Mouse (Mus musculus): ENCODE data around the gene Foxf1. TPM values are rescaled to one million over a fixed set of nuclear protein-coding genes. Genes with fewer than 3 reads are reported as not detected.

The Foxf1 gene
- total RNA-seq, 2 experiments from 2014 or later: 0.49 to 0.71 TPM

DNA sequence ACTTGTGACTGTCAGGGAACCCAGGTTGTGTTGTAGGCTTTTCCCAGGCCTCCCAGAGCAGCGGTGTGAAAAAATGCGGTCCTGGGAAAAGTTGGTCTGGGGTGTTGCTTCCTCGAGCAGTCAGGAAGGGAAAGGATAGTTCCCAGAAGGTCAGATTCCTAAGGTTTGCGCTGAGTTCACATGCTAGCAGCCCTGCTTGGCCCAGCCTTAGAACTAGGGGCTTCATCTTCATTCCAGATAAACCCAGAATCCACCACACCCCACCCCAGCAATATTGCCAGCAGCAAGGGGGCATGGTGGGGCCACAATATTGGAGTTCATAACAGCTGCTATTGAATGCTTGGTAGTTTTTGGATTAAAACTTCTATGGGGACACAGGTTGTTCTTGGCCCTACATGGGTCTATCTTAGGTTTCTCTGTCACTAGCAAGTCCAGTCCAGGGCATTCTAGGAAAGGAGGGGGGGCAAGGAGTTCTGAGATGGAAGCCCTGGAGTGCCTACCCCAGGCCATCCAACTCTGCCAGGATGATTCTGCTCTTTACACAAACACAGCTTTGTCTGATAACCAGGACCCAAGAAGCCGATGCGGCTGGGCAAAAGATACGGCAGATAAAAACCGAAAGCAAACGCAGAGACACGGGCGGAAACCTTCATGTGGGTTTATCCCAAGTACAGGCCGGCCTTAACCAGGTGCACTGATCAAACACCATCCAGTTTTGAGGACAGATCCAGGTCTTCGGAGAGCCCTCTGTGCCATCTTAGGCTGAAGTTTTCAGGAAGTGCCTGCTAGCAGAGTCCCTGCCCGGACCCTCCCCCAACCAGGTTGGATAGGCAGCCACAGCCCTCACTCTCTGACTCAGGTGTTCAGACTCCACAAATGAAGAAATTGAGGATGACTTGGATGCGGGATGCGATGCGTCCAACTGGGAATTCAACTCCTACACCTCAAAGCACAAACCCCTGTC is 36.6 kb downstream of the Foxf1 start:
- Histone ChIP-seq H3K27ac (no peak overlapping the region), H3K4me3 (no peak overlapping the region)
- DNase-seq (ENCODE audit: low spot score in 2 of 2): no peak
- no peak for TF ChIP-seq CTCF (conservative IDR thresholded peaks at IDR 0.05)

DNA sequence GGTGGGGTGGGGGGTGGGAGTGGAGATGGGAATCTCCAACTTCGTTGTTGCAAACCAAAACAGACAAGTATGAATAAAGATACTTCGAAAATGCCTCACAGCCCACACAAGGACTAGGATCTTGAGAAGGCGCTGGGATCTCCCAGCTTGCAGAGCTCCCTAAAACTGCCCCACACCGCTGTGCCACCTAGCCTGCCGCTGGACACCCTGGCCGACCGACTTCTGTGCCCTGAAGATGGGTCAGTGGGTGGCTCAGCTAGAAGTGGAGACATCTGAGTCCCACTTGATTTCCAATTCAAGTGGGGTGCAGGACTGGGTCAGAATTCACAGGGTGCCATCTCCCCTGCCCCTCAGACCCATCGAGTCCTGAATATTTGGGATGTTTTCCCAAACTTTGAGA is 37.5 kb downstream of the Foxf1 start:
- DNase-seq (ENCODE audit: low spot score in 2 of 2): no peak
- Histone ChIP-seq H3K4me3 (no peak overlapping the region), H3K27ac (no peak overlapping the region)
- TF ChIP-seq CTCF (conservative IDR thresholded peaks at IDR 0.05): no peak

DNA sequence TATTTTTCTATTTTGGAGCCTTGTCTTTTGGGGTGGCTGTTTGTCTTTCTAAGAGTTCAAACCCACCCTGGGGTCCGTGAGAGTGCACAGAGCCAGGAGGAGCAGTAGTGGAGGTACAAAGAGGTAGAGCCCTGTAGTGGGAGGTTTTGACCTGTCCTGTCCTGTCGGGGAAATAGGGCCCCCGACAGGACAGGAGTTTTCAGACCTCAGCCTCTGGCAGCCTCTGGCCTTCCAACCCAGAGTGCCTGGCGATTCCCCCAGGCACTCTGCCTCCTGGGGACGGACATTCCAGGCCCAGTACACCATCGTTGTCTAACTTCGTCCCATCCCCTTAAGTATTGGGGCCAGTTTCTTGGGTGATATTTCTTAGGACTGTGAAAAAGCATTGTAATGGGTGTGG is 38.2 kb downstream of the Foxf1 start:
- no peak overlapping the region for H3K4me3 ChIP-seq
- no peak overlapping the region for H3K27ac ChIP-seq
- DNase-seq (ENCODE audit: low spot score in 2 of 2): no peak
- TF ChIP-seq CTCF (conservative IDR thresholded peaks at IDR 0.05): no peak

DNA sequence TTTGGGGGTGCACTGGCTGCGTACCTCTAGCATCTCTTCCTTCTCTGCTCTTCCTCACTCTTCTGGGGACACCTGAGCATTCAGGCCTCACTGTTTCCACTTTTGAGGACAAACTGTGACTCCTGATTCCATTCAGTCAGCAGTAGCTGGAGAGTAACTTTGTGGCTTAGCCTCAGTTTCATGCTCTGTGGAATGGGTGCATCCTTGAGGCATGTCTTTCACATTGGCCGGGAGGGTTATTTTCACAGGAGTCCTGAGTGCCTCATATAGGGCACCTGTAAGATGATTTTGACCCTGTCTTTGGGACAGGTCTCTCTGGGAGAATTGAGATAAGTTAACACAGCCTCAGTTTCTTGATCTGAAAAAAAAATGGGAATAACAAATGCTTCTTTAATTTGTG is 38.9 kb downstream of the Foxf1 start:
- no peak for TF ChIP-seq CTCF (conservative IDR thresholded peaks at IDR 0.05)
- Histone ChIP-seq H3K4me3 (no peak overlapping the region), H3K27ac (no peak overlapping the region)
- DNase-seq (ENCODE audit: low spot score in 2 of 2): no peak

GRCm38 (mm10) chr8:121124547-121125239 is 40.5 kb downstream of the Foxf1 start:
- no peak overlapping the region for H3K27ac ChIP-seq

GRCm38 (mm10) chr8:121125311-121125876 is 41.2 kb downstream of the Foxf1 start:
- peak in 1 of 2 experiments; percentile 33 for DNase-seq (ENCODE audit: low spot score in 2 of 2)
- peak; percentile 69 for TF ChIP-seq CTCF (conservative IDR thresholded peaks at IDR 0.05)
- H3K27ac ChIP-seq: no peak overlapping the region
- H3K4me3 ChIP-seq: peak overlapping the region; percentile 7; the same call in 1 of the 2 replicates

More at GRCm38 (mm10) chr8:121124547-121125239, 40.5 kb downstream of the Foxf1 start:
- no peak overlapping the region for H3K4me3 ChIP-seq
- DNase-seq (ENCODE audit: low spot score in 2 of 2): no peak
- TF ChIP-seq CTCF (conservative IDR thresholded peaks at IDR 0.05): no peak

- H3K4me3 ChIP-seq: no peak overlapping the region
- no peak overlapping the region for H3K27ac ChIP-seq
- no peak for DNase-seq (ENCODE audit: low spot score in 2 of 2)
- no peak for TF ChIP-seq CTCF (conservative IDR thresholded peaks at IDR 0.05)
These were observed 42.0 kb downstream of the Foxf1 start for GRCm38 (mm10) chr8:121126191-121126590.

DNA sequence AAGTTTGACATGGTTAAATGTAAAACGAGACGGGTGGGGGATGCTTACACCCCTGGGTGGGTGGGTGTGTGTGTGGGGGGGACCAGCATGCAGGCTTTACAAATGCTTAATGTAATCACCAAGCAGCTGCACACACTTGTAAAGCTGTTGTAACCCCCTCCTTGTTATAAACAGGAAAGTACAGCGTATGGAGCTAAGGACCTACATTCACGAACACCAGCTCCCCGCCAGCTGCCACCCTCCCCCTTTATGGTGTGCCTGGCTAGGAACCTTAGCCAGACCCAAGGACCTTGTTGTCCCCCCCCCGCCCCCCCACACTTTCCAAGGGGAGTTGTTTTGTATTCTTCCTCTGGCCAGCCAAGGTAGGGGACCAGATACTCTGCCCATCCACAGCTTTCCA is 42.5 kb downstream of the Foxf1 start:
- no peak overlapping the region for H3K4me3 ChIP-seq
- no peak for TF ChIP-seq CTCF (conservative IDR thresholded peaks at IDR 0.05)
- no peak overlapping the region for H3K27ac ChIP-seq
- DNase-seq (ENCODE audit: low spot score in 2 of 2): no peak

DNA sequence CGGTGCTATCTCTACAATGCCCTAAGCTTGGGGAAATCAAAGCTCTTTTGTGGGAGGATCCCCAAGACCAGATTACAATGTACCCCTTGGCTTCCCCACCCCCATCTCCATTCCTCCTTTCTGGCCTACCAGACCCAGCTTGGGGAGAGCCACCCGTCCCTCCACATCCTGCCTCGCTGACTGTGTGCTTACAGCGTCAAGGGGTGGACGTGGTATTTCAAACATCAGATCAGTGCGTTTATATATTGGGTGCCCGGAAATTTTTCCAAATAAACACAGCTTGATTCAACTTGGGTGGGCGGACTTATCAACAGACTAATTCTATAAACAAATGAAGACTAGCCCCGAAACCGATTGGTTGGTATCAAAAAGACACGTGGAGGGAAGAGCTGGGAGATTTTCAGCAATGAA is 43.1 kb downstream of the Foxf1 start:
- no peak for TF ChIP-seq CTCF (conservative IDR thresholded peaks at IDR 0.05)
- H3K27ac ChIP-seq: no peak overlapping the region
- no peak overlapping the region for H3K4me3 ChIP-seq
- DNase-seq (ENCODE audit: low spot score in 2 of 2): no peak

GRCm38 (mm10) chr8:121127756-121128375 is 43.7 kb downstream of the Foxf1 start, which contains the start of gene Foxl1:
Gene Foxl1, plus strand, starts transcription at chr8:121127940.
- H3K27ac ChIP-seq: no peak within 1 kb of the TSS
- H3K4me3 ChIP-seq: no peak within 1 kb of the TSS
- TF ChIP-seq CTCF (conservative IDR thresholded peaks at IDR 0.05): no peak
- no peak for DNase-seq (ENCODE audit: low spot score in 2 of 2)

GRCm38 (mm10) chr8:121128531-121129264 is 44.5 kb downstream of the Foxf1 start:
- no peak for TF ChIP-seq CTCF (conservative IDR thresholded peaks at IDR 0.05)
- DNase-seq (ENCODE audit: low spot score in 2 of 2): no peak
- Histone ChIP-seq H3K27ac (no peak overlapping the region), H3K4me3 (no peak overlapping the region)

Measured in layer of hippocampus, adult 2 months (tissue).